Mouse (Mus musculus) stomach, adult 2 months (tissue): ENCODE data around the gene Rnf181. TPM values are rescaled to one million over a fixed set of nuclear protein-coding genes. Genes with fewer than 3 reads are reported as not detected.

Experiments used
- polyA plus RNA-seq: library from polyadenylated mRNA; depleted of rRNA; stranded (reverse); fragments of >200 nt; gene quantifications from 2 replicates; pipeline ENCODE4 v1.2.3, GENCODE M21; 2012; rRNA removed

Rnf181 gene
- 55.8 and 57.9 TPM in 2 replicates for polyA plus RNA-seq

DNA sequence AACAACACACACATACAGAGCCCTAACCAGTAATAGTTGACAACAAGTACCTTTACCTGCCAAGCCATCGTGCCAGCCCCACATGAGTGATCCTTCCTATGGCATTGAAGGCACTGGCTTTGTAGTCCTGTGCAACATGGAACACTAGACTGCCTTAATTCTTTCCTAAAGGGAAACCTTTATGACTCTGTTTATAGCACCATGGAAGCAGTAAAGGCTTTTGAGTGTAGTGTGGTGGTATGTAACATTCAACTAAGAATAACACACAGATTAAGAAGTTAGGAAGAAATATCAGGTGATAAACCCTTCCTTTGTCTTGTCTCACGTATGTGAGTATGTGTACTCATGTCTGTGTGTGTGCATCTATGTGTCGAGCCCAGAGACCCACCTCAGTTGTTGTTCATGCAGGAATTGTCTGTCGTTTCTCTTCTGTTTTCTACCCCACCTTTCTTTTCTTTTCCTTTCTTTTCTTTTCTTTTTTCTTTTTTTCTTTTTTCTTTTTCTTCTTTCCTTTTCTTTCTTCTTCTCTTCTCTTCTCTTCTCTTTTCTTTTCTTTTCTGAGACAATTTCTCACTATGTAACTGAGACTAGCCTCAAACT is at the start of gene Rnf181:
TSS of gene Rnf181 (minus strand) at position 113 of the 600 bp plus-strand sequence.

DNA sequence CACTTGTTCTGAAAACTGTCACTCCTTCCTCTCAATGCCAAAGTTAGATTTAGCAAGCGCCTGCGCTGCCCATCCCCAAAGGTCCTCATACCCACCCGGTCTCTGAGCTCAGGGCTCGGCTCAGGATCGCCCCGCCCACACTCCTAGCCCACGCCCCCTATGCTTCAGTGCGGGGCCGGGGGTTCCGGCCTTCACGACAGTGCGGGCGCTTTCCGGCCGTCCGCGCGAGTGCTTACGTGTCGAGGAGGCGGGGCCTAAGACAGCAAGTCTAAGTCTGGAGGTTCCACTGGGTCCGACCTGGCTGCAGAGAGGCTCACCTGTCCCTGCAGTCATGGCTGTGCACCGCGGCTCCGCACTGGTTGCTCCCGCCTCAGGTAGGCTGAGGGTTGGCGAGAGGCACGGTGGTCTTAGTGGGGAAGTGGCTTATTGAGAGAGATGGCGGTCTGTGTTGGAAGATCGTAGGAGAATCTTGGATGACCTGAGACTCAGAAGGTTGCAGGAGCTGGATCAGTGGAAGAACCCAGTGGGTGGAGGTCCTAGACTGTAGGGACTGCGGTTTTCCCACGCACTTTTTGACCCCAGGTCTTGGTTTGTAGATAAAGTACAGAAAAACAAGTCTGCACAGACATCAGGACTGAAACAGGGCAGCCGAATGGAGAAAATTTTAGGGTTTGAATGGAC is 47.5 kb upstream of the Rnf181 start, which contains the start of gene Ggcx:
TSS of gene Ggcx (plus strand) at position 233 of the 681 bp plus-strand sequence.

DNA sequence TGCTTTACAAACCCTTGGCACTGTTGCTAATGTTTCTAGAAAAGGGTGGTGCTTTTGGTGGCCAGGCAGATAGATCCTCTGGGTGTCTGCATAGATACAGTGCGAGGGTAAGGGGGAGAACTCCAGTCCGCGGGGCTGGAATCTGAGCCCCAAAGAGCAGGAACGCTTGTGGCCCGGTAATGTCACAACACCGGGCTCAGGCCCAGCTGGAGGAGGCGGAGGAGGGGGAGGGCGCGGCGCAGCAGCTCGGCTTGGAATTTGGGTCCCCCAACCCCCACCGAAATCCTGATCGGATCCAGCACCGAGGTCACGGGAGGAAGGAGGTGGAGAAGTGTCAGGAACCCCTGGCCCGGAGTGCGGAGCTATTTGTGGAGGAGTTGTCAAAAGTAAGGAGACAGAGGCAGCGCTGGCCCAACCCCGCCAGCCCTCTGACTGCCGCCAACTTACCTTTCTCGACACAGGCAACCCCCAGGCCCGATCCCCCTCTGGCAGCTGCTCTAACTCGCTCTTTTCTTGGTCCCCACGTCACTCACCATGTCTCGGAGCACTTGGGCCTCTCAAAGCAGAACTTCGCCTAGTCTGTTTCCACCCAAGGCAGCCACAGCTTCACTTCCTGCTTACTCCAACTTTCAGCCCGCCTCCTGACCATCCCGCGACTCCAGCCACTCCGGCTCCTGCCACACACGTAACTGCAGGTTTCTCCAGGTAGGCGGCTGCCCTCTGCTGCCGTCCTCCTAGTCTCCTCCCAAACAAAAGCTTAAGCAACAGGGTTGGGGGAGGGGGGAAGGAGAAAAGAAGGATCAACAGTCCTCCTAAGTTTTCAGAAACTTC is 23.4 kb upstream of the Rnf181 start, which contains the start of gene Vamp8:
TSS of gene Vamp8 (minus strand) at position 763 of the 831 bp plus-strand sequence.

DNA sequence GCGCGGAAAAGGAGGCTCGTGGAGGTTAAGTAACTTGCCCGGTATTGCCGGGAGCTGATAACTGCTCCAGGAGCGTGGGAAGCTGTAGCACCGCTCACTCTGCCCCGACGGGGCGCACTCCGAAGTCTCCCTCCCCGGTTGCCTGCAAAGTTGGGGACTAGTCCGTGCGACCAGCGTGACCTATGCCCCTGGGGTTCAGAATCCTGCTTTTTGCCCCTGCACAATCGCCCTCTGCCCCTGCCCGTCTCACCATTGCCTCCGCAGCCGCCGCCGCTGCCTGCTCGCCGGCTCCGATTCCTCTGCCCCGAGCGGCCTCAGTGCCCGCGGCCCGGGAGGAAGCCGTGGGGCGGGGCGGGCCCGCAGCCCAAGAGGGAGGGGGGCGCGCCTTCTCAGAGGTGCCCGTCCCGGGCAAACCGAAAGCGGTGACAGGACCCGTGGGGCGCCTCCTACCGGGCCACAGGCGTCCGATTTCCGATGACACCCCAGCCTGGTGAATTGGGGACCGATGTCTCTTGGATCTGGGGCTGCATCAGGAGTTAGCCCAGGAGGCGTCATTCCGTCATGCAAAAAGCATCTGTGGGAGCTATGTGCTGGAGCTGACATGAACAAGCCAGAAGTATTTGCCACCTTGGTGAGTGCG is 13.5 kb upstream of the Rnf181 start, which contains the start of gene Vamp5:
TSS of gene Vamp5 (minus strand) at position 338 of the 640 bp plus-strand sequence.

DNA sequence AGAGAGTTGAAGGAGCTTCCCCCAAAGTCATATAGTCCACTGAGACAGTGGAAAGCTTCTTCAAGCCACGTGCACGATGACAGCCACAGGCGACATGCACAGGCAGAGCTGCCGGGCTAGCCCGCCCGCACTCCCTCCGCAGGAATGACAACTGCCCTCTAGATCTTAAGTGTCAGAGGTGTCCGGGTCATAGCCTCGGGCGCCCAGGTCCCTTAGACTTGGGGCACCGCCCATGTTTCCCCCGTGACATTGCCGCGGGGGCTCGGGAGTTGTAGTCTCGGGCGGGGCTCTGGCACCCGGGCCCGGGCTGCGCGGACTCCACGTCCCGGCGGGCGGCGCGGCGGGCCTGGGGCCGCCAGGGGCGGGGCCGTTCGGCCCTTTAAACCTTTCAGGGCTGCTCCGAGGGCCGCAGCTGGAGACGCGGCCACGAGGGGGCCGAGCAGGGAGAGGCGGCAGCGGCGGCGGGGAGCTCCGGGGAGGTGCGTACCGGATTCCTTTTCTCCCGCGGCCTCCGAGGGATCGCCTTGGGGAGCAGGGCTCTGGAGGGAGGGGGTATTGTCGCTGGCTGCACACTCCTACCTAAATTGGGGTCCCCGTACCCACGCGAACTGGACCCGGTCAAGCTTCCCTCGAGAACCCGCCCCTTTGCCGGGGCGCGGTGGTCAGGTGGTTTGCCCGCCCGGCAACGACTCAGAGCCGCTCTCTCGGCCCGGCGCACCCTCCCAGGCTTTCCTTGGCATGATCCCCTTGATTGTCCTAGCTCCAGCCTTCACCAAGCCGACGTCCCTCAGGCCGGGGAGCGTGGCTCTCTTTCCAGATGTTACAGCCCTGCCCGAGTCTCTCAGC is 11.5 kb downstream of the Rnf181 start, which contains the start of gene Tmem150a:
TSS of gene Tmem150a (plus strand) at position 382 of the 846 bp plus-strand sequence.

DNA sequence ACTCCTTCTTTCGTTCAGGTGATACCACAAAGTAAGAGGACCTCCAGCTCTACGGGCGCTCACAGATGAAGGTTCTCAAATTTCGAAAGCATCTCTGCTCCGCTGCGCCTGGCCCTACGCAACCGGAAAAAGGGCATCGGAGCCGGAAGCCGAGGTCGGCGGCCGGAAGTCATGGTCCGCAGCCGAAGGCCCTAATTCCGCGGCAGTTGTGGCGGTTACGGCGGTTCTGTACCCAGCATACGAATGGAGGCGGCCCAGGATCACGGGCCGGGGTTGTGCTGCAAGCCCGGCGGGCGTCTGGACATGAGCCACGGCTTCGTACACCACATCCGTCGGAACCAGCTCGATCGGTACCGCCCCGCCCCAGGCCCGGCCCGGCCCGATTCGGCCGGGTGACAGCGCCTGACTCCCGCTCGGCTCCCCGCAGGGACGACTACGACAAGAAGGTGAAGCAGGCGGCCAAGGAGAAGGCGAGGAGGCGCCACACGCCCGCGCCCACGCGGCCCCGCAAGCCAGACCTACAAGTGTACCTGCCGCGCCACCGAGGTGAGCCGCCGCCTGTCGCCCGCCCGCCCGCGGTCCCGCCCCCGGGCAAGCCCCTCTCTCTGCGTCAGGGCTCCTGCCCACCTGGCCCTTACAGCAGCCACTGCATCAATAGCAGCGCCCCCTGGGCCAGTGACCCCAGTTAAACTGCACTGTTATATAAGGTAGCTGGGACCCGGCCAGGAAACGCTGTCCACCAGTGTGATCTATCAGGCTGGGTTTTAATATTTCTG is 19.4 kb downstream of the Rnf181 start, which contains the start of gene 0610030E20Rik:
TSS of gene 0610030E20Rik (plus strand) at position 152 of the 776 bp plus-strand sequence.

DNA sequence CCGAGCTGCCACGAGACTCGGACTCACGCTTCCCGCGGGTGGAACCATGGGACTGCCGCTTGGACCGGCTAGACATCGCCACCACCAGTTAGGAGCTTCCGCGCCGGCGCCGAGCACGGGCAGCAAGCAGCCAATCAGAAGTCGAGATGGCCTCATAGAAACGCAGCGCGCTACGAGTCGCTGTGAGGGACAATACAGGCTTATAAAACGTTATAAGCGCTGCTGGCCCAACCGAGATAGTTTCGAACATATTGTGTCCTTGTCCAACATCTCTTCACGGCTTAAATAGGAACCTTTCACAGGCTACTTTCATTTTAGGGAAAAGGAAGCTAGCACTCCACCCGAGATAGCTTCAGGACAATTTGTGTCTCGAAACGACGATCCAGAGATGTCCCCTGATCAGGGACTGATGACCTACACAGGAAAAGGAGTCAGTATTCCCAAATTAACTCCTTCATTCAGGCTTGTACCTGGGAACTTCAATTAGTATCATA is 21.6 kb downstream of the Rnf181 start, which contains the start of gene Usp39:
TSS of gene Usp39 (minus strand) at position 111 of the 494 bp plus-strand sequence.

Other genes with a start within 250 kb of the Rnf181 start
- gene Atoh8, start 131.4 kb downstream of the Rnf181 start, polyA plus RNA-seq = 5.5 and 9.4 TPM in 2 replicates
- not detected in 2 replicates for gene Sftpb, start 62.3 kb downstream of the Rnf181 start, polyA plus RNA-seq
- gene Usp39, start 21.8 kb downstream of the Rnf181 start, polyA plus RNA-seq = 3.4 and 3.9 TPM in 2 replicates
- gene 0610030E20Rik, start 19.6 kb downstream of the Rnf181 start, polyA plus RNA-seq = 4.7 and 6.8 TPM in 2 replicates
- 19.6 and 25.2 TPM in 2 replicates for gene Tmem150a, start 11.5 kb downstream of the Rnf181 start, polyA plus RNA-seq
- gene Vamp5, start 13.5 kb upstream of the Rnf181 start, polyA plus RNA-seq = 5.0 and 6.7 TPM in 2 replicates
- gene Vamp8, start 23.7 kb upstream of the Rnf181 start, polyA plus RNA-seq = 166 and 182 TPM in 2 replicates
- gene Ggcx, start 47.4 kb upstream of the Rnf181 start, polyA plus RNA-seq = 7.0 and 12.0 TPM in 2 replicates
- gene Mat2a, start 72.6 kb upstream of the Rnf181 start, polyA plus RNA-seq = 26.1 and 41.4 TPM in 2 replicates
- 7.5 and 9.6 TPM in 2 replicates for gene Sh2d6, start 154.8 kb upstream of the Rnf181 start, polyA plus RNA-seq
- 48.9 and 58.5 TPM in 2 replicates for gene Capg, start 177.4 kb upstream of the Rnf181 start, polyA plus RNA-seq
- gene Elmod3, start 231.5 kb upstream of the Rnf181 start, polyA plus RNA-seq = 10.4 and 13.6 TPM in 2 replicates
- 40.4 and 45.0 TPM in 2 replicates for gene Retsat, start 231.5 kb upstream of the Rnf181 start, polyA plus RNA-seq